Mouse (Mus musculus) ES-Bruce4 (cell line): ENCODE measurements around the gene Med29. TPM values are rescaled to one million over a fixed set of nuclear protein-coding genes. Genes with fewer than 3 reads are reported as not detected.

Source experiments
- H3K27ac ChIP-seq: 2 replicates; pipeline ENCODE4 v1.5.1; 2012; ENCODE audit warnings: low read length, inconsistent platforms; ENCODE audit not compliant: insufficient read depth
- H3K27me3 ChIP-seq: 2 replicates; pipeline ENCODE4 v1.6.1; 2012; ENCODE audit warnings: mild to moderate bottlenecking, low read length, inconsistent platforms; ENCODE audit not compliant: control insufficient read depth, poor library complexity, insufficient read depth, severe bottlenecking
- H3K36me3 ChIP-seq: 2 replicates; pipeline ENCODE4 v1.6.1; 2012; ENCODE audit warnings: inconsistent platforms, mild to moderate bottlenecking, low read length, moderate library complexity; ENCODE audit not compliant: control insufficient read depth, poor library complexity, insufficient read depth, severe bottlenecking
- H3K4me1 ChIP-seq: one replicate; pipeline ENCODE4 v1.8.1; 2011; ENCODE audit warnings: low read length; ENCODE audit not compliant: control insufficient read depth, insufficient read depth
- H3K4me3 ChIP-seq: 2 replicates; pipeline ENCODE4 v1.5.1; 2011; ENCODE audit warnings: low read depth, mild to moderate bottlenecking, low read length
- H3K9ac ChIP-seq: 2 replicates; pipeline ENCODE4 v1.6.1; 2012; ENCODE audit warnings: low read depth, mild to moderate bottlenecking, inconsistent platforms; ENCODE audit not compliant: poor library complexity, severe bottlenecking
- H3K9me3 ChIP-seq: replicated peaks from 2 replicates; pipeline ENCODE4 v1.6.1; 2012; ENCODE audit warnings: mild to moderate bottlenecking, low read length, inconsistent platforms; ENCODE audit not compliant: control insufficient read depth, poor library complexity, insufficient read depth, severe bottlenecking
- CTCF ChIP-seq: IDR thresholded peaks from one replicate; pipeline ENCODE4 v1.8.1; 2011; ENCODE audit warnings: low read depth, low read length
- EP300 ChIP-seq: IDR thresholded peaks from 2 replicates; pipeline ENCODE4 v1.6.1; 2011; ENCODE audit warnings: low read depth, low read length; ENCODE audit not compliant: insufficient read depth
- POLR2A ChIP-seq: IDR thresholded peaks from one replicate; pipeline ENCODE4 v1.8.1; 2011; ENCODE audit warnings: low read length; ENCODE audit not compliant: insufficient read depth
- polyA plus RNA-seq: library from polyadenylated mRNA; stranded (reverse); fragments of >200 nt; gene quantifications from 2 replicates; pipeline ENCODE4 v1.2.4, GENCODE M21; 2011; ENCODE audit warnings: low read depth; ENCODE audit not compliant: missing spikeins, insufficient read depth, insufficient read length

Gene Med29
- polyA plus RNA-seq, 1 experiment: 18.1 TPM

GRCm38 (mm10) chr7:28382347-28382951, 10.1 kb downstream of the Med29 start:
- peaks cover 3% of the 10 kb centered on the region for H3K4me1 ChIP-seq
- peak overlapping the region; percentile 54 for H3K4me3 ChIP-seq
- no peaks in the 10 kb centered on the region for H3K27me3 ChIP-seq
- peak overlapping the region; percentile 76 for H3K27ac ChIP-seq
- no peak for TF ChIP-seq EP300
- no peaks in the 10 kb centered on the region for H3K9me3 ChIP-seq
- H3K9ac ChIP-seq: peak overlapping the region; percentile 64; the same call in 1 of the 2 replicates
- H3K36me3 ChIP-seq: peaks cover 3% of the 10 kb centered on the region

DNA sequence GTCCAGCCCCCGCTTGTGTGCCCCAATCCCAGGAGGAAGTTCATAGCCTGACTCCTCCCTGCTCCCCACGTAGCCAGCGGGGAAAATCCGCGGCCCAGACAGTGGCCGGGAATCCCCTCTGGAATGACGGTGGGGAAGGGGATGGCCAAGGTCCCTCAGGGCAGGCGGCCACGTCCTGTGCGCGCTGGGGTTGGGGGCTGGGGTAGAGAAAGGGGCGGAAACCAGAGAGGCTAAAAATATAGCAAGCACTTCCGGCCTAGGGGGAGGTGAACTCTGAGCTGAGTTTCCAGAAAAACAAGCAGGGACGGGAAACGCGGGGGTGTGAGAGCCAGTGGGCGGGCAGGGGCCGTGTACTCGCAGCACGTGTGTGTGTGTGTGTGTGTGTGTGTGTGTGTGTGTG, 10.6 kb downstream of the Med29 start:
- Histone ChIP-seq H3K36me3 (peaks cover 4% of the 10 kb centered on the region), H3K27me3 (no peaks in the 10 kb centered on the region), H3K4me1 (peaks cover 3% of the 10 kb centered on the region), H3K9ac (peak overlapping the region; percentile 64), H3K27ac (peak overlapping the region; percentile 91), H3K9me3 (no peaks in the 10 kb centered on the region), H3K4me3 (peak overlapping the region; percentile 54)
- peak; percentile 71 for TF ChIP-seq EP300
- TF ChIP-seq POLR2A: no peak

DNA sequence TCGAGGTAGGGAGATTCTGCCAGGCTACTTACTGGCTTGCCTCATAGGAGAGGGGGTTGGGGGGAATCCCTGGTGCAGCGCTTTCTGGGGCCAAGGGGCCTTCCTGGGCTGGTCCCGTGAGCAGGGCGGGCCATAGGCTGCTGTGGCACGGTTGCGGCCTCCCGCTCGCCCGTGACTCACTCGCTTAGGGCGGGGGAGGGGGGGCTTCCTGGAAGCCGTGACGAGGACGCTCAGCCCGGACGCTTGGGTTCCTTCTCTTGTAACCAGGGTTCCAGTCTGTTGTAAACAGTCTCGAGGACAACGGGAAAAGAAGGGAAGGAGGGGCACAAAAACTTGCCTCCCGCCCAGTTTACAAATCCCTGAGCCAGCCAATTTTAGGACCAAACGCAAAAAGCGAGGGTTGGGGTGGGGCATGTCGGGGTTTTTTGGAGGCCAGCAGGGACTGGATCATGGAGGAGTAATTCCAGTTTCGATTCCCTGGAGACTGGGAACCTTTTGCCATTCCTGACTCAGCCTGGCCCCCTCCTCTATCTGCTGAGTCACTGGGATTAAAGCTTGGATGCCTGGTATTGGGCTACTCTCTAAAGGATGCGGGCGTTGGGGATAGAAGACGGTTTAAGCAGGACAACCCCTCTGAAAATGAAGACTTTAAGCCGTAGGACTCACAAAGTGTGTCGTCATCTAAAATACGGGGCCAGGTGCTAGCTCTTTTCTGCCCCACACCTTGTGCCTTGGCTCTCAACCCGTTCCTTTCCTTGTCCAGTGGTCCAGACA, 11.3 kb downstream of the Med29 start:
- Histone ChIP-seq H3K9ac (peak overlapping the region; percentile 64), H3K27me3 (no peaks in the 10 kb centered on the region), H3K4me3 (peak overlapping the region; percentile 54), H3K4me1 (peaks cover 3% of the 10 kb centered on the region), H3K36me3 (peaks cover 4% of the 10 kb centered on the region), H3K27ac (peak overlapping the region; percentile 91), H3K9me3 (no peaks in the 10 kb centered on the region)
- no peak for TF ChIP-seq CTCF
- TF ChIP-seq EP300: no peak
- no peak for TF ChIP-seq POLR2A

- peak within 1 kb of the TSS; percentile 91 for H3K27ac ChIP-seq
- H3K4me1 ChIP-seq: peaks cover 3% of the 10 kb centered on the region
- H3K27me3 ChIP-seq: no peaks in the 10 kb centered on the region
- peak within 1 kb of the TSS; percentile 87 for H3K4me3 ChIP-seq
- H3K9me3 ChIP-seq: no peaks in the 10 kb centered on the region
- peaks cover 4% of the 10 kb centered on the region for H3K36me3 ChIP-seq
- TF ChIP-seq CTCF (no peak), EP300 (no peak), POLR2A (no peak)
- peak within 1 kb of the TSS; percentile 95 for H3K9ac ChIP-seq
Observed at GRCm38 (mm10) chr7:28380237-28381016, 12.1 kb downstream of the Med29 start, which contains the start of gene Zfp36. Gene Zfp36 (minus strand): TSS chr7:28380253.

DNA sequence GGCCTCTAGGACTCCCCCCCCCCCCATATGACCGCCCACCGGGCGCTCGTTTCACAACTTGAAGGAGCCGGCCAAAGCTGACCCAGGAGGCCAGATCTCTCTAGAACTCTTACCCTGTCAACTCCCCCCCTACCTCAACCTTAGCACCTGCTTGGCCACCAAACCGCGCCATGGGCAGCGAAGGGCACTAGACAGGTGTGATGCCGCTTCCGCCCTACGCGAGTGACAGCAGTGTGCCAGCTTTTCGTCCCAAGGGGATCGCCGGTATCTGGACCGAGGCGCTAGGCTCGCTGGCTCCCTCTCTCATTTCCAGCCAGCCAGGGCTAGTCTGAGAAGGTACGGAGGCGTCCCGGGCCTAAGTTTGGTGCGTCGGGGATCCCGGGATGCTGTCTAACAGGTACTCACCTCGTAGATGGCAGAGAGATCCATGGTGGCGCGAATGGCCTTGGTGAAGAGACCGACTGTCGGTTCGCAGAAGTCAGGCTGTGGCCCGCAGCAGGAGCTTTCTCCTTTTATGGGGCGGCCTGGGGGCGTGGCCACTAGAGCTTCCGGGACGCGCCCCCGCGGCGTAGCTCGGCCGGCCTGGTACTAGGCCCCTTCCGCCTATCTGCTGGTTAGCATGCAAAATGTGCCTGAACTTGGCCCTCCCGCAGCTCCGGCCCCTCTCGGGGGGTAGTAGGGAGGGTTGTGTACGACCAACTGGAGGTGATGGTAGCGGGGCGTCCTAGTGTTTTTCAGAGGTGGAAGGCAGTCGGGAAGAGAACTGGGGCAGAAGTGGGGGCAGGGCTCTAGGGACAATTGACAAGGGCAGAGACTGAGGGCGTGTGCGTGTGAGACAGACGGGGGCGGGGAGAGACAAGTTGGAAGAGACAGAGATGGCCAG, 13.5 kb downstream of the Med29 start:
- Histone ChIP-seq H3K9me3 (no peaks in the 10 kb centered on the region), H3K27ac (peak overlapping the region; percentile 82), H3K4me3 (peak overlapping the region; percentile 87), H3K4me1 (peaks cover 4% of the 10 kb centered on the region), H3K36me3 (peaks cover 4% of the 10 kb centered on the region), H3K27me3 (no peaks in the 10 kb centered on the region), H3K9ac (peak overlapping the region; percentile 95)
- TF ChIP-seq POLR2A (peak; percentile 97), CTCF (no peak), EP300 (peak; percentile 61; the same call in 1 of the 2 replicates)
